Comparison of ENCODE assay signal across 10 mouse cellular contexts in the genomic region with DNA sequence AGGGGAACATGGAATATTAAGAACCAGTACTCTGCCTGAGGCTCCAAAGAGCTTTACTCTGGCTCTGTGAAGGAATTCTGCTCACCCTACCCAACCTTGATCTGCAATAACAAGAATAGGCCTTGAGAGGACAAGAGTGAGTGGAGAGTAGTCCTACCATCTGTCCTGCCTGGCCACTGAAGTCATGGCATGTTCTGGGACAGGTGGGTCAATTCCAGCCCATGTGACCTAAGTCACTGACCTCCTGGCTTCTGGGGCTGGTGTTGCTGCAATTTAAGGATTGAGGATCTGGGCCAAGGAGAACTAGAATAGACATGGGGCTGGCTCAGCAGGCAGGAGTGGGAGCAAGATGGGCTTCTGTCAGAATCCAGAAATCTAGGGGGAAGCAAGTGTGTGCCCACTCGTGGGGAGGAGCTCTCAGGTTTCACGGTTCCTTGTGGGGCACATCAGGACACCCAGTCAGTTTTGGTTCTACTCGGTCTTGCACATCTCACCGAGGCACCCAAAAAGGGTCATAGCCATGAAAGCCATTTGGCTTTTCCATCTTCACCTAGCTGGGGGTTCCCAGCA. TPM values are rescaled to one million over a fixed set of nuclear protein-coding genes. Genes with fewer than 3 reads are reported as not detected.
DNase-seq lines count a peak whose midpoint lies in the region; ATAC-seq and TF ChIP-seq lines count a peak whose summit lies in the region.
"Had no signal": no experiment of that assay in that cellular context is flagged by ENCODE, and none has a peak within 500 bp of the region (broad histone marks: within the 10 kb centered on the region; RNA-seq: fewer than 3 reads in every experiment).

No protein-coding gene starts in this region.

- 32% methylated on average over 4 of the region's 4 CpGs for WGBS in cerebellum, adult 2 months
- WGBS in liver, embryonic 11.5 days, result 44% methylated on average over 4 of the region's 4 CpGs
- WGBS in heart, embryonic 14.5 days, result 53% methylated on average over 4 of the region's 4 CpGs
- 51% methylated on average over 4 of the region's 4 CpGs for WGBS in midbrain, embryonic 15.5 days
- WGBS in thymus, adult 2 months, result 54% methylated on average over 4 of the region's 4 CpGs

- H3K4me2 ChIP-seq in liver, embryonic 11.5 days, result peak overlapping the region; percentile 80
- H3K4me2 ChIP-seq in heart, embryonic 14.5 days (ENCODE audit: low read length), result peak overlapping the region; percentile 72
- peak overlapping the region; percentile 60; the same call in 1 of the 2 replicates for H3K4me2 ChIP-seq in midbrain, embryonic 15.5 days

- H3K27me3 ChIP-seq in cerebellum, adult 2 months (ENCODE audit: control insufficient read depth, insufficient read depth, low read length), result no peaks in the 10 kb centered on the region
- H3K27me3 ChIP-seq in liver, embryonic 11.5 days (replicated peaks; ENCODE audit: control insufficient read depth, insufficient read depth, low read length), result peaks cover 43% of the 10 kb centered on the region
- peaks cover 16% of the 10 kb centered on the region for H3K27me3 ChIP-seq in heart, embryonic 14.5 days (ENCODE audit: control insufficient read depth, insufficient read depth, low read length)
- peaks cover 3% of the 10 kb centered on the region; the same call in 1 of the 2 replicates for H3K27me3 ChIP-seq in midbrain, embryonic 15.5 days (replicated peaks)
- peaks cover 3% of the 10 kb centered on the region; the same call in 1 of the 2 replicates for H3K27me3 ChIP-seq in thymus, adult 2 months (ENCODE audit: control insufficient read depth, insufficient read depth, low read length)

- no peak for ATAC-seq in liver, embryonic 11.5 days (replicated peaks; ENCODE audit: low FRiP score)
- no peak for ATAC-seq in heart, embryonic 14.5 days (ENCODE audit: insufficient number of reproducible peaks, insufficient read depth, low FRiP score, low read depth)
- ATAC-seq in midbrain, embryonic 15.5 days (replicated peaks), result no peak

- no peak overlapping the region for H3K9ac ChIP-seq in liver, embryonic 11.5 days (ENCODE audit: low read depth, low read length)
- no peak overlapping the region for H3K9ac ChIP-seq in heart, embryonic 14.5 days (ENCODE audit: low read length)
- H3K9ac ChIP-seq in midbrain, embryonic 15.5 days, result no peak overlapping the region

- peak in 1 of 2 experiments; percentile 57 for DNase-seq in cerebellum, adult 2 months
- DNase-seq in cerebellum, postnatal 36 days, result no peak
- DNase-seq in liver, embryonic 11.5 days (ENCODE audit: low spot score), result no peak
- no peak for DNase-seq in liver
- DNase-seq in thymus, adult 2 months, result no peak
- no peak for DNase-seq in urinary bladder, postnatal 10 days (ENCODE audit: low spot score)
- DNase-seq: cerebellum, adult 8-10 months had no signal

- no peak for TF ChIP-seq CTCF in cerebellum, adult 2 months (IDR thresholded peaks at IDR 0.05; ENCODE audit: borderline replicate concordance, insufficient read depth, low read depth, low read length)
- no peak for TF ChIP-seq CTCF in thymus, adult 2 months (IDR thresholded peaks at IDR 0.05; ENCODE audit: borderline replicate concordance, control insufficient read depth, extremely low read depth, insufficient read depth, low read length, poor library complexity)

- peaks cover 72% of the 10 kb centered on the region for H3K4me1 ChIP-seq in cerebellum, adult 2 months (ENCODE audit: control insufficient read depth, insufficient read depth, low read length)
- H3K4me1 ChIP-seq in liver, embryonic 11.5 days (replicated peaks; ENCODE audit: control insufficient read depth, insufficient read depth, low read length), result no peaks in the 10 kb centered on the region; the same call in 1 of the 2 replicates
- peaks cover 10 to 16% of the 10 kb centered on the region in 2 experiments for H3K4me1 ChIP-seq in heart, embryonic 14.5 days (ENCODE audit: control insufficient read depth in 2 of 2, insufficient read depth in 2 of 2, low read length in 2 of 2)
- peaks cover 16% of the 10 kb centered on the region for H3K4me1 ChIP-seq in midbrain, embryonic 15.5 days
- H3K4me1 ChIP-seq in thymus, adult 2 months (replicated peaks; ENCODE audit: control insufficient read depth, insufficient read depth, low read length), result peaks cover 7% of the 10 kb centered on the region

- no peaks in the 10 kb centered on the region for H3K36me3 ChIP-seq in liver, embryonic 11.5 days (ENCODE audit: control insufficient read depth, insufficient read depth, low read length)
- H3K36me3 ChIP-seq in heart, embryonic 14.5 days (ENCODE audit: control insufficient read depth, insufficient read depth, low read length), result peaks cover 54% of the 10 kb centered on the region
- peaks cover 4% of the 10 kb centered on the region; the same call in 1 of the 2 replicates for H3K36me3 ChIP-seq in midbrain, embryonic 15.5 days (replicated peaks)
- no peaks in the 10 kb centered on the region for H3K36me3 ChIP-seq in thymus, adult 2 months (ENCODE audit: control insufficient read depth, insufficient read depth, low read length)

- H3K27ac ChIP-seq in cerebellum, adult 2 months (ENCODE audit: insufficient read depth, low read length), result no peak overlapping the region
- no peak overlapping the region for H3K27ac ChIP-seq in liver, embryonic 11.5 days (ENCODE audit: low read depth, low read length)
- no peak overlapping the region for H3K27ac ChIP-seq in heart, embryonic 14.5 days (replicated peaks in 1 of 2; ENCODE audit: control insufficient read depth in 1 of 2, insufficient read depth in 1 of 2, low read depth in 2 of 2, low read length in 2 of 2)
- H3K27ac ChIP-seq in midbrain, embryonic 15.5 days, result no peak overlapping the region
- no peak overlapping the region for H3K27ac ChIP-seq in thymus, adult 2 months (ENCODE audit: control insufficient read depth, insufficient read depth, low read length)

- no peaks in the 10 kb centered on the region for H3K9me3 ChIP-seq in liver, embryonic 11.5 days (ENCODE audit: control insufficient read depth, low read length)
- H3K9me3 ChIP-seq in heart, embryonic 14.5 days (ENCODE audit: control insufficient read depth, low read length), result no peaks in the 10 kb centered on the region
- H3K9me3 ChIP-seq in midbrain, embryonic 15.5 days, result no peaks in the 10 kb centered on the region

- H3K4me3 ChIP-seq in cerebellum, adult 2 months (replicated peaks; ENCODE audit: insufficient read depth, low read depth, low read length), result no peak overlapping the region
- H3K4me3 ChIP-seq in liver, embryonic 11.5 days (ENCODE audit: low read depth, low read length), result no peak overlapping the region
- peak overlapping the region in 1 of 2 experiments; percentile 37; a peak in 1 of 4 replicates for H3K4me3 ChIP-seq in heart, embryonic 14.5 days (ENCODE audit: control insufficient read depth in 1 of 2, insufficient read depth in 1 of 2, low read depth in 1 of 2, low read length in 2 of 2)
- 0 out of 2 replicates have a peak overlapping the region, but pooled peaks have one; percentile 35 for H3K4me3 ChIP-seq in midbrain, embryonic 15.5 days
- no peak overlapping the region for H3K4me3 ChIP-seq in thymus, adult 2 months (ENCODE audit: control insufficient read depth, insufficient read depth, low read length)

- TF ChIP-seq POLR2A in cerebellum, adult 2 months (IDR thresholded peaks at IDR 0.05; ENCODE audit: borderline replicate concordance, insufficient read depth, low read length), result 0 out of 2 replicates have a peak, but pooled peaks have one; percentile 13
- no peak for TF ChIP-seq POLR2A in thymus, adult 2 months (IDR thresholded peaks at IDR 0.05; ENCODE audit: control insufficient read depth, extremely low read depth, insufficient read depth, low read length, poor library complexity)

RNA-seq across cellular contexts. Expression of gene Eef1a2, which starts 9.8 kb away (rescaled TPM):
- polyA plus RNA-seq in cerebellum, adult 2 months (2012; rRNA removed), result 1,226 and 1,413 TPM in 2 replicates
- polyA plus RNA-seq in liver, embryonic 11.5 days (2014; fragmentation: Nextera tagmentation; extraction: Ambion mirVana), result not detected in 2 replicates
- 22.6 and 24.7 TPM in 2 replicates for polyA plus RNA-seq in heart, embryonic 14.5 days (2014; fragmentation: Nextera tagmentation; extraction: Ambion mirVana)
- 11.5 and 12.1 TPM in 2 replicates for polyA plus RNA-seq in midbrain, embryonic 15.5 days (2015; fragmentation: Nextera tagmentation; extraction: Ambion mirVana)
- polyA plus RNA-seq in thymus, adult 2 months (2012; rRNA removed), result 2.7 and 42.5 TPM in 2 replicates

RNA-seq across cellular contexts. Expression of gene Kcnq2, which starts 12.0 kb away (rescaled TPM):
- 115 and 125 TPM in 2 replicates for polyA plus RNA-seq in cerebellum, adult 2 months (2012; rRNA removed)
- 0.15 and 0.18 TPM in 2 replicates for polyA plus RNA-seq in liver, embryonic 11.5 days (2014; fragmentation: Nextera tagmentation; extraction: Ambion mirVana)
- 0.11 TPM in 1 of 2 replicates, not detected in the other for polyA plus RNA-seq in heart, embryonic 14.5 days (2014; fragmentation: Nextera tagmentation; extraction: Ambion mirVana)
- 54.0 and 62.5 TPM in 2 replicates for polyA plus RNA-seq in midbrain, embryonic 15.5 days (2015; fragmentation: Nextera tagmentation; extraction: Ambion mirVana)
- 0.24 and 0.32 TPM in 2 replicates for polyA plus RNA-seq in thymus, adult 2 months (2012; rRNA removed)
- polyA plus RNA-seq: heart, postnatal 0 days had no signal

RNA-seq across cellular contexts. Expression of gene Ppdpf, which starts 40.0 kb away (rescaled TPM):
- polyA plus RNA-seq in cerebellum, adult 2 months (2012; rRNA removed), result 110 and 111 TPM in 2 replicates
- 172 and 179 TPM in 2 replicates for polyA plus RNA-seq in liver, embryonic 11.5 days (2014; fragmentation: Nextera tagmentation; extraction: Ambion mirVana)
- 181 and 193 TPM in 2 replicates for polyA plus RNA-seq in heart, embryonic 14.5 days (2014; fragmentation: Nextera tagmentation; extraction: Ambion mirVana)
- 432 and 436 TPM in 2 replicates for polyA plus RNA-seq in midbrain, embryonic 15.5 days (2015; fragmentation: Nextera tagmentation; extraction: Ambion mirVana)
- polyA plus RNA-seq in thymus, adult 2 months (2012; rRNA removed), result 191 and 219 TPM in 2 replicates

RNA-seq across cellular contexts. Expression of gene Ptk6, which starts 55.5 kb away (rescaled TPM):
- polyA plus RNA-seq in cerebellum, adult 2 months (2012; rRNA removed), result 0.03 and 0.07 TPM in 2 replicates
- polyA plus RNA-seq in liver, embryonic 11.5 days (2014; fragmentation: Nextera tagmentation; extraction: Ambion mirVana), result not detected in 2 replicates
- not detected in 2 replicates for polyA plus RNA-seq in heart, embryonic 14.5 days (2014; fragmentation: Nextera tagmentation; extraction: Ambion mirVana)
- polyA plus RNA-seq in midbrain, embryonic 15.5 days (2015; fragmentation: Nextera tagmentation; extraction: Ambion mirVana), result not detected in 2 replicates
- polyA plus RNA-seq in thymus, adult 2 months (2012; rRNA removed), result 0.22 and 0.32 TPM in 2 replicates
- polyA plus RNA-seq: heart, postnatal 0 days had no signal

Comparison
In these comparisons a context has a peak if more than half of its experiments do, and no peak if none do; other contexts are left out.
1. RNA of gene Eef1a2, which starts 9.8 kb away (polyA plus RNA-seq): 1,226 to 1,413 TPM in cerebellum, adult 2 months; 2.7 to 42.5 TPM in thymus, adult 2 months, 22.6 to 24.7 TPM in heart, embryonic 14.5 days, 11.5 to 12.1 TPM in midbrain, embryonic 15.5 days and not detected in liver, embryonic 11.5 days; every median in the first group is over 10 times any median in the second.
2. RNA of gene Kcnq2, which starts 12.0 kb away (polyA plus RNA-seq): 115 to 125 TPM in cerebellum, adult 2 months and 54.0 to 62.5 TPM in midbrain, embryonic 15.5 days; 0.24 to 0.32 TPM in thymus, adult 2 months, 0.15 to 0.18 TPM in liver, embryonic 11.5 days and 0.11 TPM in heart, embryonic 14.5 days; every median in the first group is over 10 times any median in the second.
3. Peak in every context shown above with its lines, with median percentiles within 50 percentile points of each other: H3K4me2 ChIP-seq.